Mouse (Mus musculus) heart, postnatal 10 days (tissue): ENCODE data around the gene 4933415A04Rik. TPM values are rescaled to one million over a fixed set of nuclear protein-coding genes. Genes with fewer than 3 reads are reported as not detected.

Source experiments
- DNase-seq, 2 experiments: peaks; one replicate each; pipeline ENCODE4 v3.0.0; 2021
- intact Hi-C: fragments of 180-260 bp; cut with DNase I; formaldehyde crosslinking; loops from one replicate; pipeline ENCODE4 v1.15.1; 2025
- total RNA-seq, 2 experiments: library from RNA; stranded (reverse); gene quantifications; 2 replicates each; pipeline ENCODE4 v1.2.3; 2021

Gene 4933415A04Rik
- total RNA-seq, result 1 to 10 TPM; 2.7 to 3.4 TPM

- peak; percentile 83 to 92 for DNase-seq
- intact Hi-C loops, result loop anchor here (1.0 to 2.0 kb wide), 2 partner anchors 58 to 92 kb away; partner anchors contain the start of gene Ccnjl
Measured at GRCm38 (mm10) chr11:43586324-43587090, at the start of gene 4933415A04Rik. Gene 4933415A04Rik (plus strand): TSS chr11:43587040.

DNA sequence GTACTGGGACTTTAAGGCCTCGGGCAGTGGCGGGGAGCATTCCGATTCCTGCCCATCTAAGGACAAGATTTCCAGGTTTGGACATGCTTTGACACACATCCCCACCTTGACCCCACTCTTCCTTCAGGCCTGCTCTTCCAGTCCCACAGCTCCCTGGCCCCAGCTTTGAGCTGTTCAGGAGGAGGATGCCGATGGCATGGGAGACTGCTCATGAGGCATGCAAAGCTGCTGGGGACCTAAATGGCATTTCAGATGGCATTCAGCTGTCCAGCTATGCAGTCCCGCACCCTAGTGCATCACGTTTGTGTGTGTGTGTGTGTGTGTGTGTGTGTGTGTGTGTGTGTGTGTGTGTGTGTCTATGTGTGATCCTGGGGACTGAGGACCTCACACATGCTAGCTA, 49.8 kb upstream of the 4933415A04Rik start:
- no peak for DNase-seq
- intact Hi-C loops, result no loop called here

DNA sequence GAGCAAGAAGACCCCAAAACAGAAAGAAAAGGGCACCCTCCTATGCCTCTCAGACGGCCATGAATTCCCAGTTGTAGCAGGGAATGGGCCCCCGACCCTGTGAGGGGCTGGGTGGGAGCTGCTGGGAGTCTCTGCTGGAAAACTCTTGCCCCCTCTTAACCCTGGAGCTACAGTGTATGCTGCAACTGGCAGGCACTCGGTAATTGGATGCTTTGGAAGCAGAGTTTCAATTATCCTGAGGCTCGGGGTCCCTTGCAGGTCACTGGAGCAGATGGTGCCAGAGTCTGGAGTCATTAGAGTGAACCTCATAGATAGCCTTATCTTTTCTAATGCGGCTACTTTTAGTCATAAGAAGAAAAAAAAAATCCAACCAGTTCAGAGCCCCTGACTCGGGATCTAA, 47.0 kb upstream of the 4933415A04Rik start:
- intact Hi-C loops, result no loop called here
- DNase-seq, result no peak

GRCm38 (mm10) chr11:43543711-43544466, 43.0 kb upstream of the 4933415A04Rik start:
- no peak for DNase-seq
- intact Hi-C loops, result no loop called here

DNA sequence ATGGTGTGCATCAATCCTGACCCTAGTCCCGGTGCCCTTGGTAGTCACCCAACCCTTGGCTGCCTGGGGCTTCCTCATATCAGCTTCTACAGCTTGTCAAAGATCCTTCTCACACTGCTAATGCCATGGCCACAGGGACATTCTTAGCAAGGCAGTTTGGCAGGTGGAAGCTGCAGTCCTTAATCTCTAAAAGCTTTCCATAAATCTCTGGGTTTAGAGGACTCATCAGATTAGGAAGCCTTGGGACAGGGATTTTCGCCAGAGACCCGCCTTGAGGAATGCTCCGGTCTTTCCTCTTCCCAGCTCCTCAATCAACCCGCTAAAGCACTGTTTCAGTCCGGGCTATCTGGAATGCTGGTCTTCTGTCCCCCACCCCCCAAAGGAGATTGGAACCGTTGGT, 42.0 kb upstream of the 4933415A04Rik start:
- intact Hi-C loops, result no loop called here
- DNase-seq, result no peak

GRCm38 (mm10) chr11:43545873-43546475, 40.9 kb upstream of the 4933415A04Rik start:
- intact Hi-C loops, result no loop called here
- DNase-seq, result no peak

- intact Hi-C loops, result no loop called here
- no peak for DNase-seq
Measured at GRCm38 (mm10) chr11:43546678-43547077, 40.2 kb upstream of the 4933415A04Rik start.

GRCm38 (mm10) chr11:43548148-43548547, 38.7 kb upstream of the 4933415A04Rik start:
- DNase-seq, result peak; percentile 90 to 92
- intact Hi-C loops, result loop anchor here (2.0 kb wide), 2 partner anchors 19 to 21 kb away; partner anchors contain the start of gene Ccnjl

DNA sequence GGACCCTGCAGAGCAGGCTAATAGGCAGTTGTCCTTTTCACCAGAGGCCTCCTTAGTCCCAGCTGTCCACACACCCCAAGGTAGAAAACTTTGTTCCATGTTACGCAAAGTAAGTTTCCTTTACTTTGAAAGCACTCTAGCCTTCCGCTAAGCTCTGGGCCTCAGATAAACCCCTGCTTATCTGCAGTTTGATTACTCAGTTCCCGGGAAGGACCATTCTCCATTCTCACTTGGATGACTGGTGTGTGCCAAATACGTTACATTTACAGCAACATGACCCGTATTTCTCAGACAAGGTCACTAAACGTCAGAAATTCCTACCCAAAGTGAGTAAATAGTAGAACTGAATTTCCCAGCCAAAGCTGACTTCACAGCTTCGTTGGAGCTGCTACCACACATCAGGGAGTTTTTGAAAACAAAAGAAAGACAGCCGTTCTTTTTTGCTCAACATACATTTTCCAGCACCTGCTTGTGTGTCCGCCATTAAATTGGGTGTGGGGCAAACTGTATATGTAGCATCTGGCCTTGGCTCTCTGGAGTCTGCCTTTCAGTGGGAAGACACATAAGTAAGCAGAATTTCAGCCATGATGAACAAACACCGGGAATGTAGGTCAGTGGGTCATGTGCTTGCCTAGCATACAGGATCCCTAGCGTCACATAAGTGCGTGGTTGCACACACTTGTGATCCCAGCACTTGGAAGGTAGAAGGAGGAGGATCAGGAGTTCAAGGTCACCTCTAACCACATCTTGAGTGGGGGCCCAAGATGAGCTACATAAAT, 38.0 kb upstream of the 4933415A04Rik start:
- intact Hi-C loops, result loop anchor here (2.0 kb wide), 2 partner anchors 20 kb away; partner anchors contain the start of gene Ccnjl
- peak in 1 of 2 experiments; percentile 30 for DNase-seq

DNA sequence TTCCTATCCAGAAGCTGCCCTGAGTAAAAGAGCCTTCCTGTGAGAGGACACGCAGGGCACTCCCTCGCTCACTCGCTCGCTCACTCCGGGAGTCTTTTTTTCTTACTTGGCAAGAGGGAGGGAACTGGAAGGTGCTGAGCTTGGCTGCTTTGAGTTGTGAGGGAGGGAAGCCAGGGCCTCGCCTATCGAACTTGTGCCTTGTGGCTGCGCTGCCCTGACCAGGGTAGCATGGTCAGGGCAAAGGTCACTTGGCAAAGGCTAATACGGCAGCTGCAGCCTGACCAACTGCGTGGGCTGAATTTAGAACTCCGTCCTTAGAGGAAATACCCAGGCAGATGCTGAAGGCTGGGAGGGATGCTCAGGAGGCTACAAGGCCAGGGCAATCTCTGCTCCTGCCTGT, 37.1 kb upstream of the 4933415A04Rik start:
- peak; percentile 63 for DNase-seq
- intact Hi-C loops, result loop anchor here (2.0 kb wide), 2 partner anchors 19 to 21 kb away; partner anchors contain the start of gene Ccnjl

- intact Hi-C loops, result no loop called here
Measured at GRCm38 (mm10) chr11:43551756-43552155, 35.1 kb upstream of the 4933415A04Rik start.

DNA sequence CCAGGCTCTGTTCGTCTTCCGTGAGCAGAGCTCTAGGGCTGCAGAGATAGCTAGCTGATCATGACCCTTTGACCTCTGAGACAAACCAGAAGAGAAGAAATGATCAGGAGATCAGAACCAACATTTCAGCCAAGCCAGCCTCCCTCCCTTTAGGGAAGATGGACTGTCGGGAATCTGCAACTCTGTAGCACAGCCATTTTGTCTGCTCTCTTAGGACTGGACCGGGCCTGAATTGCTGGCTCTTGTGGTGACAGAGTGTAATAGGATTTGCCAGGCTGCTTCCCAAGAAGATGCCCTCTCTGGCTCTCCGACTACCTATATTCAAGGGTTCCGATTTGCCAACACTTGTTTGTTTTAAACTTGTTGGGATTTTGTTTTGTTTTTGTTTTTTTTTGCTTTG, 34.2 kb upstream of the 4933415A04Rik start:
- intact Hi-C loops, result no loop called here
- no peak for DNase-seq

More at GRCm38 (mm10) chr11:43551756-43552155, 35.1 kb upstream of the 4933415A04Rik start:
- DNase-seq, result no peak

GRCm38 (mm10) chr11:43556538-43556937, 30.3 kb upstream of the 4933415A04Rik start:
- no peak for DNase-seq
- intact Hi-C loops, result no loop called here

DNA sequence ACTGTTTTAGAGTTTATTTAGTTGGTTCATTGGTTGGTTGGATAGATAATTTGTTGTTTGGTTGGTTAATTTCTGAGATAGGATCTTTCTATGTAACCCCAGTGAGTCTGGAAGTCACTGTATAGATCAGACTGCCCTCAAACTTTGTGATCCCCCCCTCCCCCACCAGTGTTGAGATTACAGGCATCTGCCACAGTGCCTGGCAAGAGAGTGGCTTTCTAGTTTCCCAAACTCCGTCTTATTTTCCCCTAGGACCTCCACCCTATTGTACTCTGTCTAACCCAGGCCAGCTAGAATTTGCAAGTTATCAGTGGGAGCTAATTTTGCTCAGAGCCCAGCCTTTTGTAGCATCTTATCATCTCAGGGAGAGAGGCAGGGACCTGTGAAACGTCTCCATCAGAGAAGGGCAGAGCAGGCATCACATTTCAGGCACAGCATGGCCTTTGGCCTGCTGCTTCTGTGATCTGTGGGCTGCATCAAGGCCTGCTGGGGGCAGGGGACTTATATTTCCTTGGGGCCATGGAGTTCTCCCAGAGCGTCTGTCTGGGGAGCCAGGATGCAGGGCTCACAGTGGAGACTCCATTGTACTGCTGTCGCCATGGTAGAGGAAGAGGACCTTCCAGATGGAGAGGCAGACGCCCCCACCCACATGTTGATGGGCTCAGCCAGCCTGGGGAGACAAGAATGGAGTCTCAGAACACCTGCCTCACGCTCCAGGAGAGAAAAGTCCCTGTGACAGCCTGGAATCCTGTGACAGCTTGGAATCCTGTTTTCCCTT, 27.1 kb upstream of the 4933415A04Rik start:
- intact Hi-C loops, result no loop called here
- DNase-seq, result no peak

- no peak for DNase-seq
- intact Hi-C loops, result no loop called here
Measured at GRCm38 (mm10) chr11:43563654-43564244, 23.1 kb upstream of the 4933415A04Rik start.

- DNase-seq, result no peak
- intact Hi-C loops, result loop anchor here (5.0 kb wide), 2 partner anchors 38 to 73 kb away; partner anchors contain the start of gene Ccnjl
Measured at GRCm38 (mm10) chr11:43565414-43565813, 21.4 kb upstream of the 4933415A04Rik start.

GRCm38 (mm10) chr11:43565852-43566251, 21.0 kb upstream of the 4933415A04Rik start:
- intact Hi-C loops, result loop anchor here (5.0 kb wide), 2 partner anchors 39 to 74 kb away; partner anchors contain the start of gene Ccnjl
- no peak for DNase-seq

DNA sequence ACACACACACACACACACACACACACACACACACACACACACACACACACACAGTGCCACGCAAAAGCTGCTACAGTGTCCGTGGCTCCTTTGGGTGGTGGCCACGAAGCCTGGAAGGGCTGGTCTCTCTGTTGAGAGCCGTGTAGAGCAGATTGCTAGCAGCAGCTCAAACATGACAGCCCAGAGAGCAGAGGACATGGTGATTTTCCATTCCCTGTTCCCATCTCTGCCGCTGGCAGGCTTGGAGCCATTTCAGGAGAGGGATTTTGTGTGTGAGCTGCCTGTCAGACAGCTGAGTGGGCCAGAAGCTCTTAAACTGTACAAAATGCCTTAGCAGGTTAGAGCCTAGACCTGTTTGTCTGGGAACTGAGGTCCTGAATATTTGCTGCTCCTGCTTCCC, 20.1 kb upstream of the 4933415A04Rik start:
- intact Hi-C loops, result loop anchor here (5.0 kb wide), 2 partner anchors 39 to 74 kb away; partner anchors contain the start of gene Ccnjl
- DNase-seq, result peak; percentile 30 to 32

DNA sequence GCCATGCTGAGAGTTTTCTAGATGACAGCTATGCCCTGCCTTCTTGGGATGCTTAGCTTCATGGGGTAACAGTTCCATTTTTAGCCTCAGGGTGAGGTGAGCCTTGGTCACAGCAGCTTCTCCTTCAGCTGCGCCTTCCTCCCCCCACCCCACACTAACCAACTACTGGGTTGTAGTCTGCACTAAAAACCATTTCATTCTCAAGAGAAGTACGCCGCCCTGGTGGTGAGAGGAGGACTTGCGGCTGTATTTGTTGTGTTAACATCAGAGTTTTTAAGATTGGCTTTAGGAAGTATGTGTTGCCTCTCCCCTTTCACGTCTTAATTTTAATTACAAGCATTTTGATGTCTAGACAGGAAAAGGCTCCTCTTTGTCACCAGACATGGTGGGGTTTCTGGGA, 18.6 kb upstream of the 4933415A04Rik start:
- peak; percentile 33 to 59 for DNase-seq
- intact Hi-C loops, result loop anchor here (2.0 to 5.0 kb wide), 3 partner anchors 19 to 76 kb away; partner anchors contain the start of gene Ccnjl
